In the genomic region with DNA sequence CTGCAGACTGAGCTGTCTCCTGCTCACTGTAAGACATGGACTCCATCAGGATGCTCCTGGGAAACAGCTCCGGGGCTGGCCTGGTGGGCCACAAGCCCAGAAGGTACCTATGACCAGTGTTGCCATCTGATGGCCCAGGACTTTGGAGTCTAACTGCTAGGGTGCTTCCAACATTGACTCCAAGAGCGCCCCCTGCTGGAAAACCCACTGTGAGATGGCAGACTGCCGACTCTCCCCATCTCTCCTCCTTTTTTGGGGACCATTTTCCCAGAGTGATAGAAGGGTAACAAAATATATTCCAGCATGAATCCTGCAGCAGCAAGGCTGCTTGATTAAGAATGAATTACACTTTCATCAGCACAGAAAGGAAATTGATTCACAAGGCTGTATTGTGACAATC, we compare ENCODE assay signal across 8 mouse cellular contexts. TPM values are rescaled to one million over a fixed set of nuclear protein-coding genes. Genes with fewer than 3 reads are reported as not detected.
DNase-seq lines count a peak whose midpoint lies in the region; ATAC-seq and TF ChIP-seq lines count a peak whose summit lies in the region.

No protein-coding gene starts in this region.

- H3K27me3 ChIP-seq in heart, adult 2 months (ENCODE audit: control insufficient read depth, insufficient read depth, low read length) = no peaks in the 10 kb centered on the region
- H3K27me3 ChIP-seq in heart, embryonic 12.5 days (replicated peaks) = no peaks in the 10 kb centered on the region
- H3K27me3 ChIP-seq in forebrain, postnatal 0 days (ENCODE audit: insufficient read depth, low read length) = no peaks in the 10 kb centered on the region
- H3K27me3 ChIP-seq in midbrain, embryonic 16.5 days (ENCODE audit: control insufficient read depth, insufficient read depth, low read depth, low read length) = no peaks in the 10 kb centered on the region
- no peaks in the 10 kb centered on the region for H3K27me3 ChIP-seq in thymus, adult 2 months (ENCODE audit: control insufficient read depth, insufficient read depth, low read length)

- no peaks in the 10 kb centered on the region for H3K9me3 ChIP-seq in heart, embryonic 12.5 days (replicated peaks)
- no peaks in the 10 kb centered on the region for H3K9me3 ChIP-seq in forebrain, postnatal 0 days (ENCODE audit: low read length)
- no peaks in the 10 kb centered on the region for H3K9me3 ChIP-seq in midbrain, embryonic 16.5 days (replicated peaks; ENCODE audit: control insufficient read depth, low read length, poor library complexity, severe bottlenecking)

- H3K4me2 ChIP-seq in heart, embryonic 12.5 days = no peak overlapping the region
- H3K4me2 ChIP-seq in forebrain, postnatal 0 days (ENCODE audit: low read depth) = no peak overlapping the region
- no peak overlapping the region for H3K4me2 ChIP-seq in midbrain, embryonic 16.5 days (ENCODE audit: low read length)

- no peak overlapping the region for H3K9ac ChIP-seq in heart, adult 2 months (ENCODE audit: low read depth, low read length)
- H3K9ac ChIP-seq in heart, embryonic 12.5 days = no peak overlapping the region
- H3K9ac ChIP-seq in forebrain, postnatal 0 days = no peak overlapping the region
- H3K9ac ChIP-seq in midbrain, embryonic 16.5 days (ENCODE audit: low read depth, low read length) = no peak overlapping the region

- no peak for TF ChIP-seq EP300 in heart, adult 2 months (IDR thresholded peaks at IDR 0.05; ENCODE audit: insufficient read depth, low read depth, low read length)

- H3K4me1 ChIP-seq in heart, adult 2 months (ENCODE audit: control insufficient read depth, insufficient read depth, low read length) = no peaks in the 10 kb centered on the region; the same call in 1 of the 2 replicates
- no peaks in the 10 kb centered on the region for H3K4me1 ChIP-seq in heart, embryonic 12.5 days (replicated peaks)
- H3K4me1 ChIP-seq in forebrain, postnatal 0 days (ENCODE audit: insufficient read depth) = 0 out of 2 replicates have a peak, but pooled peaks cover 5% of the 10 kb centered on the region
- H3K4me1 ChIP-seq in midbrain, embryonic 16.5 days (ENCODE audit: control insufficient read depth, insufficient read depth, low read length) = peaks cover 5% of the 10 kb centered on the region; the same call in 1 of the 2 replicates
- no peaks in the 10 kb centered on the region for H3K4me1 ChIP-seq in thymus, adult 2 months (replicated peaks; ENCODE audit: control insufficient read depth, insufficient read depth, low read length)

- TF ChIP-seq POLR2A in heart, adult 2 months (IDR thresholded peaks at IDR 0.05; ENCODE audit: insufficient read depth, low read depth, low read length) = no peak
- TF ChIP-seq POLR2A in thymus, adult 2 months (IDR thresholded peaks at IDR 0.05; ENCODE audit: control insufficient read depth, extremely low read depth, insufficient read depth, low read length, poor library complexity) = no peak

- no peaks in the 10 kb centered on the region for H3K79me2 ChIP-seq in heart, adult 2 months (replicated peaks; ENCODE audit: control insufficient read depth, insufficient read depth, low read length)

- peak; percentile 80 for TF ChIP-seq CTCF in heart, adult 2 months (IDR thresholded peaks at IDR 0.05)
- peak; percentile 64 for TF ChIP-seq CTCF in forebrain, postnatal 0 days (IDR thresholded peaks at IDR 0.05; ENCODE audit: low read depth)
- TF ChIP-seq CTCF in thymus, adult 2 months (IDR thresholded peaks at IDR 0.05; ENCODE audit: borderline replicate concordance, control insufficient read depth, extremely low read depth, insufficient read depth, low read length, poor library complexity) = peak; percentile 48; the same call in 1 of the 2 replicates

- H3K27ac ChIP-seq in heart, adult 2 months = no peak overlapping the region
- H3K27ac ChIP-seq in heart, embryonic 12.5 days (ENCODE audit: poor library complexity, severe bottlenecking) = no peak overlapping the region
- H3K27ac ChIP-seq in forebrain, postnatal 0 days (ENCODE audit: low read depth, low read length) = no peak overlapping the region
- H3K27ac ChIP-seq in midbrain, embryonic 16.5 days (ENCODE audit: low read length) = 0 out of 2 replicates have a peak overlapping the region, but pooled peaks have one; percentile 4
- H3K27ac ChIP-seq in thymus, adult 2 months (ENCODE audit: control insufficient read depth, insufficient read depth, low read length) = no peak overlapping the region

- H3K36me3 ChIP-seq in heart, adult 2 months (ENCODE audit: control insufficient read depth, insufficient read depth, low read length) = no peaks in the 10 kb centered on the region
- H3K36me3 ChIP-seq in heart, embryonic 12.5 days = peaks cover 45% of the 10 kb centered on the region
- peaks cover 15% of the 10 kb centered on the region for H3K36me3 ChIP-seq in forebrain, postnatal 0 days (ENCODE audit: insufficient read depth)
- H3K36me3 ChIP-seq in midbrain, embryonic 16.5 days (ENCODE audit: control insufficient read depth, insufficient read depth, low read length) = no peaks in the 10 kb centered on the region; the same call in 1 of the 2 replicates
- H3K36me3 ChIP-seq in thymus, adult 2 months (ENCODE audit: control insufficient read depth, insufficient read depth, low read length) = no peaks in the 10 kb centered on the region

- 41% methylated on average over 3 of the region's 3 CpGs for WGBS in heart, adult 2 months
- 36% methylated on average over 3 of the region's 3 CpGs for WGBS in heart, embryonic 12.5 days
- WGBS in forebrain, postnatal 0 days = 28% methylated on average over 3 of the region's 3 CpGs
- 37% methylated on average over 3 of the region's 3 CpGs for WGBS in midbrain, embryonic 16.5 days
- 39% methylated on average over 3 of the region's 3 CpGs for WGBS in thymus, adult 2 months

- no peak overlapping the region for H3K4me3 ChIP-seq in heart, adult 2 months
- H3K4me3 ChIP-seq in heart, embryonic 12.5 days = no peak overlapping the region
- H3K4me3 ChIP-seq in forebrain, postnatal 0 days (ENCODE audit: low read depth, low read length) = no peak overlapping the region
- H3K4me3 ChIP-seq in midbrain, embryonic 16.5 days (ENCODE audit: low read depth, low read length) = no peak overlapping the region
- no peak overlapping the region for H3K4me3 ChIP-seq in thymus, adult 2 months (ENCODE audit: control insufficient read depth, insufficient read depth, low read length)

- intact Hi-C loops in heart, adult 2 months (cut with DNase I) = loop anchor here (5.0 kb wide), 1 partner anchor 336 kb away; no protein-coding TSS in a partner anchor

- peak; percentile 37 to 66 for DNase-seq in heart, adult 2 months
- peak; percentile 61 for DNase-seq in ES-CJ7 (ENCODE audit: low read depth, low spot score)
- DNase-seq in c-Kit-positive CD71-positive TER-119-positive erythroid progenitor cells, embryonic 14.5 days (ENCODE audit: low spot score) = peak; percentile 60
- peak; percentile 58 for DNase-seq in forebrain, postnatal 0 days
- DNase-seq in layer of hippocampus, postnatal 10 days (ENCODE audit: low spot score in 2 of 2) = peak; percentile 72 to 74
- DNase-seq in thymus, adult 2 months = peak; percentile 65

- no peak for ATAC-seq in heart, embryonic 12.5 days (ENCODE audit: insufficient number of reproducible peaks, low FRiP score)
- peak; percentile 7; the same call in 1 of the 2 replicates for ATAC-seq in forebrain, postnatal 0 days
- ATAC-seq in midbrain, embryonic 16.5 days = peak; percentile 42; the same call in 1 of the 2 replicates

RNA-seq across cellular contexts. Expression of gene Cabp7, which starts 26.3 kb away (rescaled TPM):
- total RNA-seq in heart, adult 2 months (2021) = not detected
- not detected in 2 replicates for polyA plus RNA-seq in heart, adult 2 months (2012; rRNA removed)
- polyA plus RNA-seq in heart, embryonic 12.5 days (2016; fragmentation: Nextera tagmentation; extraction: Ambion mirVana) = 0.15 and 0.18 TPM in 2 replicates
- 5.3 and 5.5 TPM in 2 replicates for total RNA-seq in forebrain, postnatal 0 days (2014; rRNA removed)
- polyA plus RNA-seq in forebrain, postnatal 0 days (2015; fragmentation: Nextera tagmentation; extraction: Ambion mirVana) = 1.3 and 1.6 TPM in 2 replicates
- 10 to 100 TPM; 59.4 to 62.2 TPM for total RNA-seq in layer of hippocampus, postnatal 10 days (2021)
- polyA plus RNA-seq in midbrain, embryonic 16.5 days (2015; fragmentation: Nextera tagmentation; extraction: Ambion mirVana) = 1.1 and 1.2 TPM in 2 replicates
- 0.11 and 0.19 TPM in 2 replicates for polyA plus RNA-seq in thymus, adult 2 months (2012; rRNA removed)
